Mouse (Mus musculus) ovary, postnatal 36 days (tissue): ENCODE results near the gene Fam104a.

Experiments
- DNase-seq: peaks from one replicate; pipeline ENCODE4 v3.0.0; 2022; ENCODE audit warnings: low spot score, mixed read lengths

Fam104a gene

GRCm38 (mm10) chr11:113683957-113684706 lies at the start of gene Fam104a, which contains the start of gene D11Wsu47e:
Fam104a (minus strand) TSS chr11:113684155.
D11Wsu47e (plus strand) TSS chr11:113684412.
- peak; percentile 95 for DNase-seq

- no peak for DNase-seq
Observed at GRCm38 (mm10) chr11:113731945-113732612, 48.1 kb upstream of the Fam104a start.

- no peak for DNase-seq
Observed at GRCm38 (mm10) chr11:113730879-113731278, 46.9 kb upstream of the Fam104a start.

GRCm38 (mm10) chr11:113729917-113730316 lies 46.0 kb upstream of the Fam104a start:
- DNase-seq, result no peak

- DNase-seq, result no peak
Observed at GRCm38 (mm10) chr11:113729239-113729638, 45.3 kb upstream of the Fam104a start.

GRCm38 (mm10) chr11:113727992-113728391 lies 44.0 kb upstream of the Fam104a start:
- no peak for DNase-seq

- DNase-seq, result no peak
Observed at GRCm38 (mm10) chr11:113726994-113727888, 43.3 kb upstream of the Fam104a start.

- DNase-seq, result no peak
Observed at GRCm38 (mm10) chr11:113725235-113726048, 41.5 kb upstream of the Fam104a start.

- DNase-seq, result no peak
Observed at GRCm38 (mm10) chr11:113722405-113723090, 38.6 kb upstream of the Fam104a start.

GRCm38 (mm10) chr11:113717767-113718424 lies 33.9 kb upstream of the Fam104a start:
- DNase-seq, result no peak

GRCm38 (mm10) chr11:113716132-113716531 lies 32.2 kb upstream of the Fam104a start:
- DNase-seq, result no peak

- DNase-seq, result peak; percentile 51
Observed at GRCm38 (mm10) chr11:113715078-113715674, 31.2 kb upstream of the Fam104a start.

GRCm38 (mm10) chr11:113711061-113711460 lies 27.1 kb upstream of the Fam104a start:
- DNase-seq, result no peak

- DNase-seq, result peak; percentile 40
Observed at GRCm38 (mm10) chr11:113710257-113710777, 26.4 kb upstream of the Fam104a start.

- no peak for DNase-seq
Observed at GRCm38 (mm10) chr11:113709731-113710256, 25.8 kb upstream of the Fam104a start, which contains the start of gene Cpsf4l. Cpsf4l (minus strand) TSS chr11:113710017.

GRCm38 (mm10) chr11:113709272-113709671 lies 25.3 kb upstream of the Fam104a start:
- DNase-seq, result no peak

- DNase-seq, result no peak
Observed at GRCm38 (mm10) chr11:113708629-113709213, 24.8 kb upstream of the Fam104a start.

GRCm38 (mm10) chr11:113705966-113706652 lies 22.2 kb upstream of the Fam104a start:
- no peak for DNase-seq
